Mouse (Mus musculus): ENCODE data around the gene Tesk2. TPM values are rescaled to one million over a fixed set of nuclear protein-coding genes. Genes with fewer than 3 reads are reported as not detected.

Tesk2 gene
- polyA plus RNA-seq, 1 experiment from 2014 or later = 3.1 TPM

DNA sequence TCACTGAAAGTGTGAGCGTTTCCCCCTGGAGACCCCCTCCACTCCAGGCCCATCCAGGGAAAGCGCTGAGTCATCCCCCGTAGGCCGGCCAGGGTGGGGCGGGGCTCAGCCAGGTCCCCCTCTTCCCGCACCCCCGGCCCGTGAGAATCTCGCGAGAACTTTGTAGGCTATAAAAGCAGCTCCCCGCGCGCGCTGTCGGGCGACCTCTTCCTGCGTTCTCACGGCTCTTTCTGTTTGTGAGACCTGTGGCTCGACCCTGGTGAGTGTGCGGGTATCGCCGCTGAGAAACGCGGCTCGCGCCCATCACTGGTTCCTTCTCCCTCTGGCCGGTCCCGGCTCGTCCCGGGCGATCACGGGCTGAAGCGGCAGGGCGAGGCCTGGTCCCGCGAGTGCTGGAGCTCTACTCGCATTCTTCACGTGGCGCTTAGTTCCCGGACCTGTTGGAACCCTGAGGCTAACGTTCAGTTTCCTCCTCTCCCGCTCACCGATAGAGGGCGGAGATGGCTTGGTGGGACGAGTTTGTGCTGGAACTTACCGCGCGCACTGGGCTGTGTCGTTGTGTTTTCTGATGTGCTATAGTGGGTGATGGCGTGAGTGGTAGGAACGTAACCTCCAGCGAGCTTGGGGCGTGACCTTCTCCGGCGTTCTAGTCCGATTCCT is 35.2 kb upstream of the Tesk2 start, which contains the start of gene Prdx1:
Gene Prdx1 (plus strand): TSS at position 143 of the 660 bp plus-strand sequence.
- peak; percentile 96 for ATAC-seq
- H3K4me1 ChIP-seq (ENCODE audit: control insufficient read depth, insufficient read depth, low read depth, low read length) = peaks cover 11% of the 10 kb centered on the region
- peak within 1 kb of the TSS; percentile 66 for H3K4me3 ChIP-seq (ENCODE audit: low read length)
- no peaks in the 10 kb centered on the region for H3K27me3 ChIP-seq (replicated peaks; ENCODE audit: control insufficient read depth, insufficient read depth, low read length)
- no peaks in the 10 kb centered on the region for H3K9me3 ChIP-seq (ENCODE audit: control insufficient read depth, low read length)
- peak within 1 kb of the TSS; percentile 83 for H3K4me2 ChIP-seq (ENCODE audit: low read length)
- peak within 1 kb of the TSS; percentile 68 for H3K9ac ChIP-seq (ENCODE audit: low read depth, low read length)
- H3K36me3 ChIP-seq (ENCODE audit: control insufficient read depth, insufficient read depth, low read length) = peaks cover 4% of the 10 kb centered on the region; the same call in 1 of the 2 replicates
- peak within 1 kb of the TSS; percentile 78 for H3K27ac ChIP-seq (ENCODE audit: low read depth, low read length)
- under 1% methylated on average over 53 of the region's 56 CpGs for WGBS

DNA sequence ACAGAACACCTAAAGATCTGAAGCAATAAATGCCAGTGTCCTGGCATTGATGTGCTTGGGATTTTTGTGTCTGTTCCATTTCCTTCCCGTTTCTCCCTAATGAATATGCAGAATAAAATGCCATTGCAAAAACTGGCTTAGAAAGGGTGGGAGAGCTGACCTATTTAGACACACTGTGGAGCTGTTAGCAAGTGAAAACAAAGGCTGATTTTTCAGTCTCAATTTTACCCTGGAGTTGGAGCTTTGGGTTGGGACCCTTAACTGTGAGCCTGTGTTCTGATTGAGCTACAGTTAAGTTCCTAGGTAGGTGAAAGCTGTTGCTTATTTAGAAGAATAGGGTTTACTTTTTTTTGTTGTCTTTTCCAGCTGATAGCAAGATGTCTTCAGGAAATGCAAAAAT is 33.7 kb upstream of the Tesk2 start:
- H3K9ac ChIP-seq (ENCODE audit: low read depth, low read length) = no peak overlapping the region

DNA sequence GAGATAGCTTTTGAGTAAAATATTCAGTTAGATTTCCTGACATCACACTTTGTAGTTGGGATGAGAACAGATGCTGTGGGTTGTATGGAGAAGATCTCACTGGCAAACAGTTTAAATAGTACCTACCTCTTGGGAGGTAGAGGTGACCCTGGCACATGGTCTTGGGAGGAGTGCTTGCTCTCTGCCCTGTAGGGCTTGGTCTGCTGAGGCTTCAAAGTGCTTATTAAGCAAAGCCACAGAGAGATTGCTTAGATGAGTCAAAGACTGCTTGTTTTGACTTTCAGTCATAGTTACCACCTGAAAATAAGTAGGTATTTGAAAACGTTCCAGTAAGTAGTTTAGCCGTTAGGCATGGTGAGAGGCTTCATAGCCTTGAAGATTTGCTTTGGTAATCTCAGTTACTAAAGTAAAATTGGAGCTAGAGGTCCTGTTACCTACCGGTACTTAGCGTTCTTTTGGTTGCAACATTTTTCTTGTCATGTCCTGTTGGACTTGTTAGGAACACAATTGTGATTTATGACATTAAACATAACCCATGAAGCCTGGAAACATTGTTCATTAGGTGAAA is 31.4 kb upstream of the Tesk2 start:
- Histone ChIP-seq H3K4me3 (ENCODE audit: low read length) (no peak overlapping the region), H3K4me1 (ENCODE audit: control insufficient read depth, insufficient read depth, low read depth, low read length) (peaks cover 11% of the 10 kb centered on the region), H3K36me3 (ENCODE audit: control insufficient read depth, insufficient read depth, low read length) (peaks cover 11% of the 10 kb centered on the region; the same call in 1 of the 2 replicates), H3K9me3 (ENCODE audit: control insufficient read depth, low read length) (no peaks in the 10 kb centered on the region), H3K4me2 (ENCODE audit: low read length) (no peak overlapping the region), H3K9ac (ENCODE audit: low read depth, low read length) (no peak overlapping the region), H3K27ac (ENCODE audit: low read depth, low read length) (no peak overlapping the region), H3K27me3 (replicated peaks; ENCODE audit: control insufficient read depth, insufficient read depth, low read length) (no peaks in the 10 kb centered on the region)
- no peak for ATAC-seq
- 90% methylated on average over 4 of the region's 4 CpGs for WGBS

More for the DNA sequence above, 33.7 kb upstream of the Tesk2 start:
- no peak for ATAC-seq
- Histone ChIP-seq H3K4me1 (ENCODE audit: control insufficient read depth, insufficient read depth, low read depth, low read length) (peaks cover 11% of the 10 kb centered on the region), H3K9me3 (ENCODE audit: control insufficient read depth, low read length) (no peaks in the 10 kb centered on the region), H3K27me3 (replicated peaks; ENCODE audit: control insufficient read depth, insufficient read depth, low read length) (no peaks in the 10 kb centered on the region), H3K4me3 (ENCODE audit: low read length) (peak overlapping the region; percentile 3; the same call in 1 of the 2 replicates), H3K36me3 (ENCODE audit: control insufficient read depth, insufficient read depth, low read length) (peaks cover 4% of the 10 kb centered on the region; the same call in 1 of the 2 replicates), H3K4me2 (ENCODE audit: low read length) (peak overlapping the region; percentile 83), H3K27ac (ENCODE audit: low read depth, low read length) (no peak overlapping the region)
- 18% methylated on average over 1 of the region's 1 CpGs for WGBS

DNA sequence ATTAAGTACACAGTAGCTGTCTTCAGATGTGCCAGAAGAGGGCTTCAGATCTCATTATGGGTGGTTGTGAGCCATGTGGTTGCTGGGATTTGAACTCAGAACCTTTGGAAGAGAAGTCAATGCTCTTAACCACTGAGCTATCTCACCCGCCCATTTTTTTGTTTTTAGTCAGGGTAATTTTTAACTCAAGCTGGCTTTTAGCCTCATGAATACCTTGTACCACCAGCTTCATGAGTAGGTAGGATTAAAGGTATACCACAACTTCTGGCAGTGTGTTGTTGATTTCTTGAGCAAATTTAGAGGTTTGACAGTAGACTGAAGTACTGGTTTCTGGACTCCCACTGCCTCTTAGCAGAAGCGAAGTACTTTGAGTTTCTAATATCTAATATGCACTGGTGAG is 28.6 kb upstream of the Tesk2 start:
- no peak for ATAC-seq
- WGBS = 88% methylated on average over 2 of the region's 2 CpGs
- H3K4me2 ChIP-seq (ENCODE audit: low read length) = no peak overlapping the region
- H3K9me3 ChIP-seq (ENCODE audit: control insufficient read depth, low read length) = no peaks in the 10 kb centered on the region
- H3K4me3 ChIP-seq (ENCODE audit: low read length) = no peak overlapping the region
- no peak overlapping the region for H3K9ac ChIP-seq (ENCODE audit: low read depth, low read length)
- H3K27ac ChIP-seq (ENCODE audit: low read depth, low read length) = no peak overlapping the region
- peaks cover 15% of the 10 kb centered on the region for H3K36me3 ChIP-seq (ENCODE audit: control insufficient read depth, insufficient read depth, low read length)
- H3K4me1 ChIP-seq (ENCODE audit: control insufficient read depth, insufficient read depth, low read depth, low read length) = peaks cover 2% of the 10 kb centered on the region; the same call in 1 of the 2 replicates
- no peaks in the 10 kb centered on the region for H3K27me3 ChIP-seq (replicated peaks; ENCODE audit: control insufficient read depth, insufficient read depth, low read length)

DNA sequence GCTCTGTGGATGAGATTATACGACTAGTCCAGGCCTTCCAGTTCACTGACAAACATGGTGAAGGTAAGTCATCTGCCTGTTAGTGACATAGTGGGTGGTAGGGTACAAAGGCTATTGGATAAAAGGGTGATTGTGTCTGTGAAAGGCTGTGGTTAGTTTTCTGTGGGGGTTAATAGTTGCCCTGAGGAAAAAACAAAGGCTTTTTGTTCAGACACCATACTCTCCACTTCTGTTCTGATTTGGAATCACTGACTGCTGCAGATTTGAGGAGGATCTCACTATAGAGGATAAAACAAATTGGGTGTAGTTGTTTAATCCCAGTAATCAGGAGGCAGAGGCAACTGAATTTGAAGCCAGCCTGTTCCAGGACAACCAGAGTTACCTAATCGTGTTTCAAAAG is 27.0 kb upstream of the Tesk2 start:
- Histone ChIP-seq H3K4me3 (ENCODE audit: low read length) (no peak overlapping the region), H3K27ac (ENCODE audit: low read depth, low read length) (no peak overlapping the region), H3K4me2 (ENCODE audit: low read length) (no peak overlapping the region), H3K4me1 (ENCODE audit: control insufficient read depth, insufficient read depth, low read depth, low read length) (no peaks in the 10 kb centered on the region), H3K9ac (ENCODE audit: low read depth, low read length) (no peak overlapping the region), H3K36me3 (ENCODE audit: control insufficient read depth, insufficient read depth, low read length) (peaks cover 15% of the 10 kb centered on the region), H3K9me3 (ENCODE audit: control insufficient read depth, low read length) (no peaks in the 10 kb centered on the region), H3K27me3 (replicated peaks; ENCODE audit: control insufficient read depth, insufficient read depth, low read length) (no peaks in the 10 kb centered on the region)
- 84% methylated on average over 2 of the region's 2 CpGs for WGBS
- no peak for ATAC-seq

DNA sequence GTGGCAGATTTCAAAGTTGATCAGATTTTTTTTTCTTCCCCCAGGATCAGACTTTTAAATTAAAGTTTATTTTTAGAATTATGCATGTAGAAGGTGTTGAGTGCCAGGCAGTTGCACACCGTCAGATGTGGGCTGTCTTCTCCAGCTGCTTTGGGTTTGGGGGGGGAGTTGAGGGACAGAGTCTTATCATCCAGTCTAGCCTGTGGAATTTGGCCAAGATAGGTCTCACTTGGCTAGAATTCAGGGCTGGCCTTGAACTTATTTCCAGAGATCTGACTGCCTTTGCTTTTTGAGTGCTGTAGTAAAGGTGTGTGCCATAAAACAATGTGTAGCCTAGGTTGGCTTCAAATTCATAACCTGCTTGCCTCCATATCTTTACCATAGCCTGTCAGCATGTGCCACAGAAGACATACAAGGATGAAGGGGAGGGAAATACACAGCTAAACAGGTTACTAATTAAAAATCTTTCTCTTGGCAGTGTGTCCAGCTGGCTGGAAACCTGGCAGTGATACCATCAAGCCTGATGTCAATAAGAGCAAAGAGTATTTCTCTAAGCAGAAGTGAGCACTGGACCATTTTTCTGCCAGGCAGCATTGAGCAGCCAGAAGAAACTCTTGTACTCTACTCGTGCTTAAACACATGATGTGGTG is 21.9 kb upstream of the Tesk2 start:
- 88% methylated on average over 2 of the region's 2 CpGs for WGBS
- H3K4me2 ChIP-seq (ENCODE audit: low read length) = no peak overlapping the region
- no peak overlapping the region for H3K9ac ChIP-seq (ENCODE audit: low read depth, low read length)
- peaks cover 7% of the 10 kb centered on the region for H3K36me3 ChIP-seq (ENCODE audit: control insufficient read depth, insufficient read depth, low read length)
- H3K4me1 ChIP-seq (ENCODE audit: control insufficient read depth, insufficient read depth, low read depth, low read length) = no peaks in the 10 kb centered on the region
- no peak overlapping the region for H3K4me3 ChIP-seq (ENCODE audit: low read length)
- H3K27ac ChIP-seq (ENCODE audit: low read depth, low read length) = no peak overlapping the region
- H3K9me3 ChIP-seq (ENCODE audit: control insufficient read depth, low read length) = no peaks in the 10 kb centered on the region
- ATAC-seq = no peak
- H3K27me3 ChIP-seq (replicated peaks; ENCODE audit: control insufficient read depth, insufficient read depth, low read length) = no peaks in the 10 kb centered on the region

DNA sequence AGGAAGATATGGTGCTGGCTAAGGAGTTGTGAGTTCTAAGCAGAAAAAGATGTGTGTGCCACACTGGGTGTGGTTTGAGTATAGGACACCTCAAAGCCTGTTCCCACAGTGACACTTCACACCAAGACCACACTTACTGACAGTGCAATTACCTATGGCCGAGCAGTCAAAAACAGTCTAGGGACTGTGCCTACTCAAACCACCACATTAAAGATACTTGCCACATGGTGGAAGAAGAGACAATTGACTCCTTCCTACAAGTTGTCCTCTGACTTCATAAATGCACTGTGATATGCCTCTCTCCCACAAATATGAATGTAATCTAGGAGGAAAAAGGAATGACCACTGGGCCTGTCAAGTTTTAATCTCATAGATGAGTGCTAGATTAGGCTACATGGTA is 19.8 kb upstream of the Tesk2 start:
- Histone ChIP-seq H3K27ac (ENCODE audit: low read depth, low read length) (no peak overlapping the region), H3K9ac (ENCODE audit: low read depth, low read length) (no peak overlapping the region), H3K4me1 (ENCODE audit: control insufficient read depth, insufficient read depth, low read depth, low read length) (no peaks in the 10 kb centered on the region), H3K9me3 (ENCODE audit: control insufficient read depth, low read length) (no peaks in the 10 kb centered on the region), H3K4me3 (ENCODE audit: low read length) (no peak overlapping the region), H3K4me2 (ENCODE audit: low read length) (no peak overlapping the region), H3K36me3 (ENCODE audit: control insufficient read depth, insufficient read depth, low read length) (peaks cover 2% of the 10 kb centered on the region; the same call in 1 of the 2 replicates), H3K27me3 (replicated peaks; ENCODE audit: control insufficient read depth, insufficient read depth, low read length) (no peaks in the 10 kb centered on the region)
- 83% methylated on average over 1 of the region's 1 CpGs for WGBS
- no peak for ATAC-seq

DNA sequence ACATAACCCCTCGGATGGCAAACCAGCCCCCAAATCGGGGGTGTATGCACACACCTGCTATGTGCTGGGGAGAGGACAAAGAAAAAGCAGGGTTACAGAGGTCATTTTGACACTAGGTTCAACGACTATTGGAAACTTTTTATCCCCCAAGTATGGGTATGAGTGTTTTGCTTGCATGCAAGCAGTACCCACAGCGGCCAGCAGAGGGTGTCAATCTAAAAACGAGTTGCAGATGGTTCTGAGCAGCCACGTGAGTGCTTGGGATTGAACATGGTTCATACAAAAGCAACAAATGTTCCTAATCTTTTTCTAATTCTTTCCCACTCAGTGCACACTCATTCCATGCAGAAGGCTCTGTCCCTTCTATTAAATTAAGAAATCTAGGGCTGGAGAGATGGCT is 16.9 kb upstream of the Tesk2 start:
- no peaks in the 10 kb centered on the region for H3K27me3 ChIP-seq (replicated peaks; ENCODE audit: control insufficient read depth, insufficient read depth, low read length)
- WGBS = 44% methylated on average over 6 of the region's 6 CpGs

DNA sequence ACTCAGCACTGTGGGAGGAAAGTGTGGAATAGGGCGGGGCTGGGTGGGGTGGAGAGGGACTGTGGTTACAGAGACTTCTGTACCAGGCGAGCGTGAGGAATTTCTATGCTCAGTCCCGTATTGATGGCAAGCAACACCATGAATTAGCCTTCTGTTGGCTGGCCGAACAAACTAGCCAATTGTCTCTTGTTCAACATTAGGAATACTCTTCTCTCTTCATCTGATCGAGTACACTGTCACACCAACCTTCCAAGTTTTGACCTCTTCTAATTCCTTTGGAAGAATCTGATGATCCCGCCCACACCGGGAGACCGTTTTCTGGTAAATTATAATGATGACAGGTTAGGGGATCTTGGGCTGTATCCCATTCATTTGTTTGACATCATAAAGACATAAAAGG is 13.1 kb upstream of the Tesk2 start:
- no peaks in the 10 kb centered on the region for H3K9me3 ChIP-seq (ENCODE audit: control insufficient read depth, low read length)
- 0 out of 2 replicates have a peak overlapping the region, but pooled peaks have one; percentile 61 for H3K27ac ChIP-seq (ENCODE audit: low read depth, low read length)
- no peaks in the 10 kb centered on the region for H3K27me3 ChIP-seq (replicated peaks; ENCODE audit: control insufficient read depth, insufficient read depth, low read length)
- H3K36me3 ChIP-seq (ENCODE audit: control insufficient read depth, insufficient read depth, low read length) = no peaks in the 10 kb centered on the region
- peak overlapping the region; percentile 60 for H3K4me2 ChIP-seq (ENCODE audit: low read length)
- H3K4me1 ChIP-seq (ENCODE audit: control insufficient read depth, insufficient read depth, low read depth, low read length) = peaks cover 12% of the 10 kb centered on the region
- peak overlapping the region; percentile 58 for H3K4me3 ChIP-seq (ENCODE audit: low read length)
- no peak for ATAC-seq
- 16% methylated on average over 9 of the region's 9 CpGs for WGBS
- peak overlapping the region; percentile 70 for H3K9ac ChIP-seq (ENCODE audit: low read depth, low read length)

More for the DNA sequence above, 16.9 kb upstream of the Tesk2 start:
- H3K27ac ChIP-seq (ENCODE audit: low read depth, low read length) = no peak overlapping the region
- H3K4me2 ChIP-seq (ENCODE audit: low read length) = no peak overlapping the region
- no peaks in the 10 kb centered on the region for H3K9me3 ChIP-seq (ENCODE audit: control insufficient read depth, low read length)
- peaks cover 5% of the 10 kb centered on the region for H3K4me1 ChIP-seq (ENCODE audit: control insufficient read depth, insufficient read depth, low read depth, low read length)
- H3K36me3 ChIP-seq (ENCODE audit: control insufficient read depth, insufficient read depth, low read length) = peaks cover 2% of the 10 kb centered on the region; the same call in 1 of the 2 replicates
- no peak for ATAC-seq
- no peak overlapping the region for H3K9ac ChIP-seq (ENCODE audit: low read depth, low read length)
- no peak overlapping the region for H3K4me3 ChIP-seq (ENCODE audit: low read length)

Measured in hindbrain, embryonic 16.5 days (tissue).